Mouse (Mus musculus) hindbrain, embryonic 10.5 days (tissue): ENCODE measurements around the gene Dhrs2. TPM values are rescaled to one million over a fixed set of nuclear protein-coding genes. Genes with fewer than 3 reads are reported as not detected.

Experiments used
- DNase-seq: peaks from one replicate; pipeline ENCODE4 v3.0.0-alpha.2; 2017; ENCODE audit warnings: low spot score
- H3K27ac ChIP-seq: fragments of 300-500 bp; sonication (generic); 2 replicates; pipeline ENCODE4 v1.5.1; 2016; ENCODE audit warnings: mild to moderate bottlenecking, moderate library complexity
- H3K27me3 ChIP-seq: fragments of 300-500 bp; sonication (generic); 2 replicates; pipeline ENCODE4 v1.6.1; 2016; ENCODE audit warnings: mild to moderate bottlenecking; ENCODE audit not compliant: poor library complexity, insufficient read depth, severe bottlenecking
- H3K36me3 ChIP-seq: fragments of 300-500 bp; sonication (generic); 2 replicates; pipeline ENCODE4 v1.6.1; 2016; ENCODE audit warnings: mild to moderate bottlenecking, moderate library complexity
- H3K4me1 ChIP-seq: fragments of 300-500 bp; sonication (generic); replicated peaks from 2 replicates; pipeline ENCODE4 v1.6.1; 2016; ENCODE audit warnings: mild to moderate bottlenecking
- H3K4me3 ChIP-seq: fragments of 300-500 bp; sonication (generic); 2 replicates; pipeline ENCODE4 v1.5.1; 2016; ENCODE audit warnings: mild to moderate bottlenecking, moderate library complexity
- H3K9me3 ChIP-seq: fragments of 300-500 bp; sonication (generic); 2 replicates; pipeline ENCODE4 v1.6.1; 2016; ENCODE audit warnings: mild to moderate bottlenecking, moderate library complexity
- WGBS: fragments of 180-500 bp; shearing (Covaris S2); methylation state at CpG from one replicate; pipeline ENCODE4 v1.1.7; 2016; 5-methylcytosine and 5-hydroxymethylcytosine counted together
- polyA plus RNA-seq: library from polyadenylated mRNA; unstranded; fragments of >200 nt; fragmentation: Nextera tagmentation; extraction: Ambion mirVana; gene quantifications from 2 replicates; pipeline ENCODE4 v1.2.1, GENCODE M21; 2016

Dhrs2 gene
- polyA plus RNA-seq, 1 experiment from 2014 or later: not detected

- WGBS: 81% methylated on average over 3 of the region's 3 CpGs
- Histone ChIP-seq H3K27ac (no peak overlapping the region), H3K27me3 (no peaks in the 10 kb centered on the region), H3K36me3 (no peaks in the 10 kb centered on the region), H3K4me3 (no peak overlapping the region), H3K9me3 (no peaks in the 10 kb centered on the region), H3K4me1 (peaks cover 11% of the 10 kb centered on the region)
- DNase-seq: no peak
These were observed 17.3 kb upstream of the Dhrs2 start for GRCm38 (mm10) chr14:55204544-55204943.

DNA sequence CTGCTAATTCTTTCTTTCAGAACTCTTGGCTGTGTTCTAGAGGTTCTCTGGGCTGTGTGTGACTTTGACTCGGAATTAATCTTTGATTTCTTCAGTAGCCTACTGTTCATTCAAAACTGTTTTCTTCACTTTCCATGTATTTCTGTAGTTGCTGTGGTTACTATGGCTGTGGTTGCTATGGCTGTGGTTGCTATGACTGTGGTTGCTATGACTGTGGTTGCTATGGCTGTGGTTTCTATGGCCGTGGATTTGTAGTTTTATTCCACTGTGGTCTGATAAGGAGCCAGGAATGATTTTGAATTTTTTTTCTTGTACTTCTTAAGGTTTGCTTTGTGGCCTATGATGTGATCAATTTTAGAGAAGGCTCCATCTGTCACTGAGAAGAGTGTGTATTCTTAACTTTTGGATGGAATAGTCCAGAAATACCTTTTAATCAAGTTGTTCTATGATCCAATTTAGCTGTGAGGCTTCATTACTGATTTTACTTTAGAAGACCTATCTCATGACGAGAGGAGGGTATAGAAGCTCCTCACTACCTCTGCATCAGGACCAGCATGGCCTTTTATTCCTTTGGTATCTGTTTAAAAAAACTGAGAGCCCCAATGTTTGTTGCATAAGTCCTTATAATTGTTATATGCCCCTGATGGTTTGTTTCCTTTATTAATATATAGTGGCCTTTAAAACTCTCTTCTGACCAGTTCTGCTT, 16.6 kb upstream of the Dhrs2 start:
- Histone ChIP-seq H3K4me3 (no peak overlapping the region), H3K36me3 (no peaks in the 10 kb centered on the region), H3K4me1 (peaks cover 11% of the 10 kb centered on the region), H3K27me3 (no peaks in the 10 kb centered on the region), H3K9me3 (no peaks in the 10 kb centered on the region), H3K27ac (no peak overlapping the region)
- DNase-seq: peak; percentile 59
- WGBS: 49% methylated on average over 3 of the region's 3 CpGs

GRCm38 (mm10) chr14:55208306-55208705, 13.5 kb upstream of the Dhrs2 start:
- DNase-seq: no peak
- no peaks in the 10 kb centered on the region for H3K9me3 ChIP-seq
- H3K4me3 ChIP-seq: no peak overlapping the region
- H3K36me3 ChIP-seq: no peaks in the 10 kb centered on the region
- 84% methylated on average over 2 of the region's 2 CpGs for WGBS
- no peak overlapping the region for H3K27ac ChIP-seq
- H3K27me3 ChIP-seq: no peaks in the 10 kb centered on the region
- peaks cover 11% of the 10 kb centered on the region for H3K4me1 ChIP-seq

GRCm38 (mm10) chr14:55213621-55214020, 8.2 kb upstream of the Dhrs2 start:
- 98% methylated on average over 3 of the region's 3 CpGs for WGBS
- DNase-seq: no peak

GRCm38 (mm10) chr14:55214507-55214906, 7.3 kb upstream of the Dhrs2 start:
- no peak overlapping the region for H3K4me3 ChIP-seq
- WGBS: 57% methylated on average over 4 of the region's 4 CpGs
- no peak overlapping the region for H3K27ac ChIP-seq
- H3K4me1 ChIP-seq: no peaks in the 10 kb centered on the region
- DNase-seq: peak; percentile 31
- no peaks in the 10 kb centered on the region for H3K9me3 ChIP-seq
- H3K36me3 ChIP-seq: no peaks in the 10 kb centered on the region
- H3K27me3 ChIP-seq: no peaks in the 10 kb centered on the region

More at GRCm38 (mm10) chr14:55213621-55214020, 8.2 kb upstream of the Dhrs2 start:
- H3K4me1 ChIP-seq: no peaks in the 10 kb centered on the region
- no peak overlapping the region for H3K4me3 ChIP-seq
- no peak overlapping the region for H3K27ac ChIP-seq
- H3K27me3 ChIP-seq: no peaks in the 10 kb centered on the region
- no peaks in the 10 kb centered on the region for H3K36me3 ChIP-seq
- no peaks in the 10 kb centered on the region for H3K9me3 ChIP-seq

DNA sequence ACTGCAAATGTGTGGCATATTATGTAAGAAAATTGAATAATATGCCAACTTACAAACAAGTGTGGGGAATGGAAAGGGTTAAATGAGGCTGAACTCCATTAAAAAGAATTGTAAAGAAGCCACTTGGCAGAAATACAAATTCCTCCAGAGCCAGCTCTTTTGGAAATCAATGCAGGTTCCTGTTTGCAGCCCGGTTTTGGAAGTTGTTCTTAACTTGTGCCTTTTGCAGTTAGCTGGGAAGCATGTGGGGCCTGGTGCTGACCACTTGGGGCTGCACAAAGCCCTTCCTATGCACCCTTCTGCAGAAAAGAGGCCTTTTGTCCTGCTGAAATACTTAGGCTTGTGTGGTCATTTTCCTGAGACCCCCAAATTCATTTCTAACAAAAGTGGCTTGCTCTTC, 1.4 kb downstream of the Dhrs2 start:
- Histone ChIP-seq H3K4me3 (no peak overlapping the region), H3K27me3 (no peaks in the 10 kb centered on the region), H3K4me1 (no peaks in the 10 kb centered on the region), H3K9me3 (no peaks in the 10 kb centered on the region), H3K36me3 (no peaks in the 10 kb centered on the region), H3K27ac (no peak overlapping the region)
- DNase-seq: no peak
- WGBS: 48% methylated on average over 1 of the region's 1 CpGs

DNA sequence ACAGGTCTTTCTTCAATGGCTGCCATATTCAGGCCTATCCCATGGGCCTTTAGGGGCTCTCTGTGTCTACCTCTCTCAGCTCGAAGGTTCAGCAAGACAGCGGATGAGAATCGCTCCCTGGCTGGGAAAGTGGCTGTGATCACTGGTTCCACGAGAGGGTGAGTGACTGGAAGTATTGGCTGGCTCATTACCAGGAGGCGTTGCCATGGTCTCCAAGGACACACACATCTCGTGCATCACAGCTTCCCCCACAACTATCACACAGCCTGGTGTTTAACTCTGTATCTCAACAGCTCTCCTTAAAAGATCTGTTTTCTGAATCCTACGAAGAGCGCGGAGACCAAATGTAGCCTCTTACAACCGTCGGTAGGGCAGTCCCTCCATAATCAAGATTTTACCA, 12.8 kb downstream of the Dhrs2 start:
- Histone ChIP-seq H3K27ac (no peak overlapping the region), H3K4me1 (no peaks in the 10 kb centered on the region), H3K36me3 (no peaks in the 10 kb centered on the region), H3K9me3 (no peaks in the 10 kb centered on the region), H3K4me3 (no peak overlapping the region), H3K27me3 (no peaks in the 10 kb centered on the region)
- DNase-seq: no peak
- 92% methylated on average over 11 of the region's 11 CpGs for whole genome bisulfite sequencing

GRCm38 (mm10) chr14:55236685-55237084, 14.9 kb downstream of the Dhrs2 start:
- Histone ChIP-seq H3K9me3 (no peaks in the 10 kb centered on the region), H3K27ac (no peak overlapping the region), H3K4me3 (no peak overlapping the region), H3K36me3 (no peaks in the 10 kb centered on the region), H3K4me1 (no peaks in the 10 kb centered on the region), H3K27me3 (no peaks in the 10 kb centered on the region)
- DNase-seq: no peak
- WGBS: 76% methylated on average over 2 of the region's 2 CpGs

DNA sequence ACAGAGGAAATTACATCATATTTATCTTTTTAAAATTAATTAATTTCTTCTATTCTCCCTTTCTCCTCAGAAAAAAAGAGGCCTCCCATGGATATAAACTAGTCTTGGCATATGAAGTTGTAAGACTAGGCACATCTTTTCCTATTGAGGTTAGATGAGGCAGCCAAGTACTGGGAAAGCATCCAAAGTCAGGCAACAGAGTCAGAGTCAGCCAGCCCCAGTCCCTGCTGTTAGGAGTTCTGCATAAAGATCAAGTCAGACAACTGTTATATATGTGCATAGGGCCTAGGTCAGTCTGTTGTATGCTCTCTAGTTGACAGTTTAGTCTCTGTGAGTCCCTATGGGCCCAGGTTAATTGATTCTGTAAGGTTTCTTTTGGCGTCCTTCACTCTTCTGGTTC, 20.9 kb downstream of the Dhrs2 start:
- Histone ChIP-seq H3K4me3 (no peak overlapping the region), H3K27me3 (no peaks in the 10 kb centered on the region), H3K4me1 (peaks cover 4% of the 10 kb centered on the region), H3K9me3 (no peaks in the 10 kb centered on the region), H3K27ac (no peak overlapping the region), H3K36me3 (no peaks in the 10 kb centered on the region)
- 89% methylated on average over 1 of the region's 1 CpGs for WGBS
- no peak for DNase-seq

DNA sequence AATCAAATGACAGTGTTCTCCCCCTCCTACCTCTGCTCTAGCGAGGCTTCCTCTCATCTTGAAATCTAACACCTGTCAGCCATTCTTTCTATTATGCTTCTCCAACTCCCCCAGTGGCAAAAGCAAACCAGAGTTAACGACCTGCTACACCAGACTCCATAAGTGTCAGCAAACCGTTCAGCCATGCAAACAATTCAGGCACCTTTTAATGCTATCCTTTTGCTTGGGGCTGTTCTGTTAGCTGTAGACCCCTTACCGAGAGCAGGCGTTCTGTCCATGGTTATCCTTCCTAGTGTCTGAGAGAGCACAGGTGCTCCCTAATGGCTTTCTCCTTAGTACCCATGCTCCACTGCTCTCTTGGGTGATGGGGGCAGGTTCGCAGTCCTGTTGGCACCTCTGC, 25.4 kb downstream of the Dhrs2 start:
- no peak overlapping the region for H3K4me3 ChIP-seq
- H3K27ac ChIP-seq: no peak overlapping the region
- no peaks in the 10 kb centered on the region for H3K36me3 ChIP-seq
- no peaks in the 10 kb centered on the region for H3K27me3 ChIP-seq
- no peak for DNase-seq
- 47% methylated on average over 6 of the region's 6 CpGs for WGBS
- H3K4me1 ChIP-seq: peaks cover 4% of the 10 kb centered on the region
- no peaks in the 10 kb centered on the region for H3K9me3 ChIP-seq

DNA sequence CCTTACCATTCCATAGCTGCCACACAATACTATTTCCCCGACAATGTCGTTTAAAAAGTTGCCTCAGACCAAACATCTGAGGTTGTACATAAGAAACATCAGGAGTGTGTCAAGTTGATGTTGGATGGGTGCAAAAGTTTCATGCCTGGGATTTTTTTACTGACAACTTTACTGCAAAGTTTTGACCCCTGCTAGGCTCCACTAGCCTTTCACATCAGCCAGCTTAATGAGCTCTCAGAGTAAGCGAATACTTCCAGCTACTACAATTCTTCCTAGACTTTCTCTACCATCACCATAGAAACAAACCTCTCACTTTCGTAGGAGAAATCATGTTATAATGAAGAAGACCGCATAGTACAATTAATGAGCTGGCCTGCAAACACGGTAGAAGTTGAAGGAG, 26.5 kb downstream of the Dhrs2 start:
- 83% methylated on average over 6 of the region's 6 CpGs for WGBS

DNA sequence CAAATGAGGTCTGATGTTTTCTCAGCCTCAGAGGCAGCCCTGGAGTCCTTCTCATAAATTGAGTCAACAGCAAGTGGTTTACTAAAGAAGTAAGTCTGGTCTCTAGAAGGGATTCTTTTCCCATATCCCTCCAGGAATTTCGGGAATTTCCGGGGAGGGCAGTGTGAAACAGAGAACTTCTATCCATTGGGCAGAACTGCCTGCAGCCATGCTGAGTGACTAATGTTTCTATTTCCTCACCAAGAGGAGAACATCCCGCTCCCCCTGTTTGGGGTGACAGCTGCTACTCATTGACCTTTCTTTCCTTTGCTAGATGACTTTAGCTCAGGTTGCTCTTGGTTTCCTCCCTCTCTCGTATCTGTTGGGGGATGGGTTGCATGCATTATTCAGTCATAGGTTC, 31.8 kb downstream of the Dhrs2 start:
- Histone ChIP-seq H3K9me3 (no peaks in the 10 kb centered on the region), H3K4me1 (no peaks in the 10 kb centered on the region), H3K27ac (no peak overlapping the region), H3K4me3 (no peak overlapping the region), H3K27me3 (no peaks in the 10 kb centered on the region), H3K36me3 (no peaks in the 10 kb centered on the region)
- DNase-seq: peak; percentile 19
- 66% methylated on average over 4 of the region's 4 CpGs for WGBS

More for the DNA sequence above, 26.5 kb downstream of the Dhrs2 start:
- Histone ChIP-seq H3K4me3 (no peak overlapping the region), H3K27me3 (no peaks in the 10 kb centered on the region), H3K9me3 (no peaks in the 10 kb centered on the region), H3K27ac (no peak overlapping the region), H3K4me1 (peaks cover 4% of the 10 kb centered on the region), H3K36me3 (no peaks in the 10 kb centered on the region)
- no peak for DNase-seq

GRCm38 (mm10) chr14:55255443-55255842, 33.6 kb downstream of the Dhrs2 start:
- no peak for DNase-seq
- Histone ChIP-seq H3K27me3 (no peaks in the 10 kb centered on the region), H3K27ac (no peak overlapping the region), H3K36me3 (no peaks in the 10 kb centered on the region), H3K9me3 (no peaks in the 10 kb centered on the region), H3K4me1 (no peaks in the 10 kb centered on the region), H3K4me3 (no peak overlapping the region)
- 42% methylated on average over 6 of the region's 6 CpGs for WGBS

- WGBS: 64% methylated on average over 3 of the region's 3 CpGs
- H3K4me1 ChIP-seq: peaks cover under 1% of the 10 kb centered on the region; the same call in 1 of the 2 replicates
- H3K27me3 ChIP-seq: no peaks in the 10 kb centered on the region
- no peaks in the 10 kb centered on the region for H3K9me3 ChIP-seq
- no peak overlapping the region for H3K27ac ChIP-seq
- DNase-seq: peak; percentile 35
- no peak overlapping the region for H3K4me3 ChIP-seq
- H3K36me3 ChIP-seq: no peaks in the 10 kb centered on the region
These were observed 49.4 kb downstream of the Dhrs2 start for GRCm38 (mm10) chr14:55271158-55271557.
